Mouse (Mus musculus): Measurements from ENCODE around the gene Ccnb1. TPM values are rescaled to one million over a fixed set of nuclear protein-coding genes. Genes with fewer than 3 reads are reported as not detected.
"Not testable (repeated sequence)": the region's sequence is repeated elsewhere in the genome, so short reads cannot be mapped to it uniquely, and the experiment has no call there.

The Ccnb1 gene
- total RNA-seq, 2 experiments from 2014 or later, result 0.84 TPM

DNA sequence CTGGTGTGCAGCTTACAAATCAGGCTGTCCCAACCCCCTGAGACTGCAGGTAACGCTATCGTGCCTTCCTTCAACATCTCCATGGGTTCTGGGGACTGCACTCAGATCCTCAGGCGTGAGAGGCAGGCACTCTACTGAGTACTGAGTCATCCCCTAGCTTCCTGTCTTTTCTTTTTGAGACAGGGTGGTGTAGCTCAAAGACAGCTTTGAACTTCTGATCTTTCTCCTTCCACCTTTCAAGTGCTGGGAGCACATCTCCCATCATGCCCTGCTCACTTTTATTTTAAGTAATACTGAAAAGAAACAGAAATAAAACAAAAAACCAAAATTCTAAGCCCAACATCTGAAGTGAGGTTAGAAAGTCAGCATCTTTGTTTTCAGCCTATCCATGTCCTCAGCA, 19.4 kb upstream of the Ccnb1 start:
- intact Hi-C loops (cut with DNase I), result no loop called here
- Histone ChIP-seq H3K27ac (no peak overlapping the region), H3K4me3 (no peak overlapping the region)
- no peak for TF ChIP-seq CTCF (IDR thresholded peaks at IDR 0.05)
- DNase-seq (ENCODE audit: extremely low spot score in 1 of 2, low spot score in 2 of 2), result no peak

GRCm38 (mm10) chr13:100797171-100797570, 10.8 kb upstream of the Ccnb1 start:
- no peak for TF ChIP-seq CTCF (IDR thresholded peaks at IDR 0.05)
- no peak overlapping the region for H3K27ac ChIP-seq
- no peak overlapping the region for H3K4me3 ChIP-seq
- intact Hi-C loops (cut with DNase I), result no loop called here
- no peak for DNase-seq (ENCODE audit: extremely low spot score in 1 of 2, low spot score in 2 of 2)

DNA sequence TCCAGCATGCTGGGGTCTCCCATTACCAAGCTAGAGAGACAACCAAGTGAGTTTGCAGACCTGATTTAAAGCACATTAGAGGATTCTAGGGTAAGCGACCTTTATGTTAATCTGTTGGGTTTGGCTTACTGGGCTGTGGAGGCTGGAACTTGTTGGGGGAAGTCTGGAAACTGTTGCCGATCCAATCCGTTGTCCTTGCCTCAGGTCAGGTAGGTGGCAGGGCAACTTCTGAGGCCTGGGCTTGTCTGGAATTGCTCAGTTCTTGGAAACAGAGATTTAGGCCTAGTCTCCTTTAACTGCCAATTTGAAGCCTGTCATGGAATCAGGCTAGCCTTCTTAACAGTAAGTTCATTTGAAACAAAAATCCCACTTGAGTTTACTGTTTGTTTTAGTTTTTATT, 2.7 kb upstream of the Ccnb1 start:
- intact Hi-C loops (cut with DNase I), result loop anchor here (5.0 kb wide), 1 partner anchor 47 kb away; the partner anchor contains the start of gene Mrps36
- no peak for DNase-seq (ENCODE audit: extremely low spot score in 1 of 2, low spot score in 2 of 2)
- H3K4me3 ChIP-seq, result no peak overlapping the region
- no peak for TF ChIP-seq CTCF (IDR thresholded peaks at IDR 0.05)
- H3K27ac ChIP-seq, result no peak overlapping the region

DNA sequence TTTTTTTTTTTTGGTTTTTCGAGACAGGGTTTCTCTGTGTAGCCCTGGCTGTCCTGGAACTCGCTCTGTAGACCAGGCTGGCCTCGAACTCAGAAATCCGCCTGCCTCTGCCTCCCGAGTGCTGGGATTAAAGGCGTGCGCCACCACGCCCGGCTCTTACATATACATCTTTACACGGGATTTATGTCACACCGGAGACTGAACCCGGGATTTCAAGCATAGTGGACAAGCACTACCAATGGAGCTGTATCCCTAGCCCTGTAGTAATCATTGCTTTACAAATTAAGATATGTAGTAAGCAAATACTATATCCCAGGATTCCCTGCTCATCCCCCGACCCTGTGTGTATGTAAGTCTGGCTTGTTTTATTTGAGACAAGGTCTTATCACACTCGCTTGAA, 1.7 kb upstream of the Ccnb1 start:
- not testable (repeated sequence) for DNase-seq (ENCODE audit: extremely low spot score in 1 of 2, low spot score in 2 of 2); H3K27ac ChIP-seq; H3K4me3 ChIP-seq
- intact Hi-C loops (cut with DNase I), result loop anchor here (5.0 kb wide), 1 partner anchor 46 kb away; the partner anchor contains the start of gene Mrps36

DNA sequence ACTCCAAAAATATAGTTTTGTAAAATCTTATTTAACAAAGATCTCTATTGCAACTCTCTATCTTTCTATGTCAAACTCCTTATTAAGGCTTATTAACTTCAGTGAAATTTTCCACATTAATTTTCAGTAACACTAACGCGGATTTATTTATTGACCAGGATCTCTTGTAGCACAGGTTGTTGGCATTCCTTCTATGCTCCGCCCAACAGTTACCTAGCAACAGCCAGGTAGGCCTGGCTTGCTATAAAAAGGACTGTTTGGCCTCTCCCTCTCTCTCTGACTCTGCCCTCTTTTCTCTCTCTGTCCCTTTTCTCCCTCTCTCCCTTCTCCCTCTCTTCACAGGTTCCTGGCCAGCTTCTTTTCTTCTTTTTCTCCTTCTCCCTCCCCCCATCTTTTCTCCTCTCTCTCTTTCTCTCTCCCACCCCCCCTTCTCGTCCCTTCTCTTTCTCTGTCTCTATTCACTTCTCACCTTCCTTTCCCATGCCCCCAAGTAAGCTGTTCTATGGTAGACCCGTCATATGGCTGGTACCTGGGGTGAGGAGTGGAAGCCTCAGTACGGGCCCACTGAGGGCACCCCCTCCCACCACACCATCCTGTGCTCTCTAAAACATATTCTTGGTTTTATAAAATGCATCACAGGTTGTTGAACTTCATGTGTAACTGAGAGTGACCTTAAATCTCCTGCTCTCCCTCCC, 1.1 kb upstream of the Ccnb1 start:
- intact Hi-C loops (cut with DNase I), result loop anchor here (5.0 kb wide), 1 partner anchor 45 kb away; the partner anchor contains the start of gene Mrps36
- no peak overlapping the region for H3K27ac ChIP-seq
- no peak for TF ChIP-seq CTCF (IDR thresholded peaks at IDR 0.05)
- no peak overlapping the region for H3K4me3 ChIP-seq
- no peak for DNase-seq (ENCODE audit: extremely low spot score in 1 of 2, low spot score in 2 of 2)

DNA sequence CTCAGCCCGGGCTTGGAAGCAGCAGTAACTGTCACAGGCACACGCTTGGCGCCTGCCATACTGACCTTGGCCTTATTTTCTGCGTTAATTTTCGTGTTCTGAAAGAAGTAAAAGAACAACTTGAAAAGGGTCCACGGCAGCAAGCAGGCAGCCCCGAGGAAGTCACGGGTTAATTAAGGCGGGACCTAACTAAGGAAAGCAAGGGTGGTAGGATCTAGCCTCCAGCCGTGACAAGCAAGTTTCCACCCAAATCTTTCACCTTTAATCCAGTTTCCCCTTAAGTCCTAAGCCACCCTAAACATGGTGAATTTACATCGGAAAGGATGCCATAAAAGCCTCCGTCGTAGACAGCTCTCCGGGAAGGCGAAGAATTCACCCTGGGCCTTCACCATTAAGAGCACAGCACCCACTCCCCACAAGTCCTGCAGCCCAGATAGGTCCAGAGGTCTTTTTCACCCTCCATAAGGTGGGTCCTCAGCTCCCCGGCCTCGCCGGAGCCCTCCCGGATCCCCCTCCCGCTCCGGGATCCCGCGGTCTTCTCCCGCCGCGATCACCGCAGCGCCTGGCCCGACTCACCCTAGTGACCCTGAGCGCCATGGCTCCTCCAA, 460 bp downstream of the Ccnb1 start:
- H3K27ac ChIP-seq, result no peak overlapping the region
- TF ChIP-seq CTCF (IDR thresholded peaks at IDR 0.05), result no peak
- DNase-seq (ENCODE audit: extremely low spot score in 1 of 2, low spot score in 2 of 2), result no peak
- peak overlapping the region; percentile 68 for H3K4me3 ChIP-seq
- intact Hi-C loops (cut with DNase I), result loop anchor here (5.0 kb wide), 1 partner anchor 44 kb away; the partner anchor contains the start of gene Mrps36

DNA sequence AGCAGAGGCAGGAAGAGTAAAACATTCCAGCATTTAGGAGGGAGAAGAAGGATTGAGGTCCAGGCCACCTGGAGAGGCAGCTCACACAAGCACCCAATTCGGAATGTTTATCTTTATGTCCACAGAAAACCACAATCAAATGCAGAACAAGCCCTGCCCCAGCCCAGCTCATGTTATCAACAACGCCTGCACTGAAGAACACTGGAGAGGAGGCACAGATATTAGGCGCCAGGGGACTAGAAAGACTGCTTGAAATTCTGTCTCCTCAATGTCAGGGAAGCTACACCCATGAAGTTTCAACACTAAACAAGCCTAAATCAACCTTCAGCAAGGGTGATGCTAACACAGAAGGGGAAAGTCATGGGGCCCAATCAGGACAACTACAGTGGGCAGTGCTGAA, 8.9 kb downstream of the Ccnb1 start:
- no peak for TF ChIP-seq CTCF (IDR thresholded peaks at IDR 0.05)
- Histone ChIP-seq H3K27ac (no peak overlapping the region), H3K4me3 (no peak overlapping the region)
- intact Hi-C loops (cut with DNase I), result no loop called here
- DNase-seq (ENCODE audit: extremely low spot score in 1 of 2, low spot score in 2 of 2), result no peak

- intact Hi-C loops (cut with DNase I), result no loop called here
- no peak for TF ChIP-seq CTCF (IDR thresholded peaks at IDR 0.05)
- Histone ChIP-seq H3K27ac (no peak overlapping the region), H3K4me3 (no peak overlapping the region)
- DNase-seq (ENCODE audit: extremely low spot score in 1 of 2, low spot score in 2 of 2), result no peak
These were observed 9.7 kb downstream of the Ccnb1 start for GRCm38 (mm10) chr13:100776710-100777109.

DNA sequence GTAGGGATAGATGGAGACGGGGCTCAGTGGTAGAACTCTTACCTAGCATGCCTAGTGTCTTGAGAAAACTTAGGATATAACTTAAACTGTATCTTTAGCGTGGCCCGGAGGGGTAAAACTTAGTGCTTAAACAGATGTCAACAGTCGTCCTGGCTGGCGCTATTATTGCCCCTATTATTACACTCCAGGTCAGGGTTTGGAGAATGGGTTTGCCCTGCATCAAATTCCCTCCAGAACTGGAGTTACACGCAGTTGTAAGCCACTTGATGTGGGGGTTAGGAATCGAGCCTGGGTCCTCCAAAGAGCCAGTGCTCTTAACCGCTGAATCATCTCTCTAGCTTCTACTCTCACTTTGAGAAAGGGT, 10.3 kb downstream of the Ccnb1 start:
- DNase-seq (ENCODE audit: extremely low spot score in 1 of 2, low spot score in 2 of 2), result no peak
- TF ChIP-seq CTCF (IDR thresholded peaks at IDR 0.05), result no peak
- intact Hi-C loops (cut with DNase I), result no loop called here
- Histone ChIP-seq H3K27ac (peak overlapping the region; percentile 16; the same call in 1 of the 2 replicates), H3K4me3 (peak overlapping the region; percentile 49)

GRCm38 (mm10) chr13:100775252-100776055, 10.9 kb downstream of the Ccnb1 start, which contains the start of gene Cenph:
Cenph (minus strand) TSS chr13:100775899.
- H3K4me3 ChIP-seq, result peak within 1 kb of the TSS; percentile 49
- intact Hi-C loops (cut with DNase I), result no loop called here
- H3K27ac ChIP-seq, result peak within 1 kb of the TSS; percentile 16; the same call in 1 of the 2 replicates
- peak; percentile 73 to 80 for DNase-seq (ENCODE audit: extremely low spot score in 1 of 2, low spot score in 2 of 2)
- TF ChIP-seq CTCF (IDR thresholded peaks at IDR 0.05), result no peak

GRCm38 (mm10) chr13:100774704-100775103, 11.7 kb downstream of the Ccnb1 start:
- intact Hi-C loops (cut with DNase I), result no loop called here
- H3K27ac ChIP-seq, result no peak overlapping the region

DNA sequence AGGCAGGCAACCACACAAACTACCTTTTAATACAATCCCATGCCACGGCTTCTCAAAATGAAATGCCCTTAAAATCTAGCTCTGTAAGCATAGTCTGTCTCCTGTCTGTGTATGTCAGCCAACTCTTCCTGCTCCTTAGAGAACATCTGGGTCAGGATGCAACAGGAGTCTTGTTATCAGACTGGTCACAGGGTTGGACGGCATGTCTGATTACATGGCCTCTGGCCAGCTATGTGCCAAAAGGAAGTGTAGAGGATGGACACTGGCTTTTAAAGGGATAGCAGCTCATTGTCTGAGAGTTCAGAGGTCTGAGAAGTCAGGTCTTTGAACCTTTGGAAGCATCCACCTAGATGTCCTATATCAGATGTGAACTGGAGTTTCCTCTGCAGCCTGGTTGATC, 31.0 kb downstream of the Ccnb1 start:
- DNase-seq (ENCODE audit: extremely low spot score in 1 of 2, low spot score in 2 of 2), result no peak
- intact Hi-C loops (cut with DNase I), result no loop called here
- no peak overlapping the region for H3K27ac ChIP-seq
- H3K4me3 ChIP-seq, result no peak overlapping the region
- no peak for TF ChIP-seq CTCF (IDR thresholded peaks at IDR 0.05)

More at GRCm38 (mm10) chr13:100774704-100775103, 11.7 kb downstream of the Ccnb1 start:
- no peak for TF ChIP-seq CTCF (IDR thresholded peaks at IDR 0.05)
- DNase-seq (ENCODE audit: extremely low spot score in 1 of 2, low spot score in 2 of 2), result no peak
- no peak overlapping the region for H3K4me3 ChIP-seq
